Mouse (Mus musculus) ES-Bruce4 (cell line): ENCODE data around the gene Slc50a1.

Experiments used
- CTCF ChIP-seq: IDR thresholded peaks from one replicate; pipeline ENCODE4 v1.8.1; 2011; ENCODE audit warnings: low read depth, low read length
- POLR2A ChIP-seq: IDR thresholded peaks from one replicate; pipeline ENCODE4 v1.8.1; 2011; ENCODE audit warnings: low read length; ENCODE audit not compliant: insufficient read depth

- no peak for TF ChIP-seq CTCF
- TF ChIP-seq POLR2A, result no peak
These were observed 14.2 kb downstream of the Slc50a1 start for GRCm38 (mm10) chr3:89256177-89256576.
